19 mouse cellular contexts compared by ENCODE assay signal in genomic region chr10:56587205-56587604, GRCm38 (mm10).
"Had no signal": no experiment of that assay in that cellular context is flagged by ENCODE, and none has a peak within 500 bp of the region (broad histone marks: within the 10 kb centered on the region; RNA-seq: fewer than 3 reads in every experiment).

No protein-coding gene starts in this region.

- ATAC-seq: liver, postnatal 0 days; lung, postnatal 0 days; midbrain, embryonic 15.5 days had no signal

- H3K4me1 ChIP-seq: liver, embryonic 13.5 days; liver, embryonic 15.5 days; lung, embryonic 15.5 days; megakaryocyte, embryonic 14.5 days; midbrain, embryonic 12.5 days; midbrain, embryonic 15.5 days; neural tube, embryonic 12.5 days; stomach, embryonic 15.5 days had no signal

- H3K36me3 ChIP-seq: liver, embryonic 13.5 days; liver, embryonic 15.5 days; lung, embryonic 15.5 days; midbrain, embryonic 12.5 days; midbrain, embryonic 15.5 days; neural tube, embryonic 12.5 days; stomach, embryonic 15.5 days had no signal

- H3K9ac ChIP-seq: liver, embryonic 13.5 days; liver, embryonic 15.5 days; liver, postnatal 0 days; lung, embryonic 15.5 days; midbrain, embryonic 12.5 days; midbrain, embryonic 15.5 days; neural tube, embryonic 12.5 days; stomach, embryonic 15.5 days had no signal

- H3K4me2 ChIP-seq: liver, embryonic 13.5 days; liver, embryonic 15.5 days; lung, embryonic 15.5 days; midbrain, embryonic 12.5 days; midbrain, embryonic 15.5 days; neural tube, embryonic 12.5 days; stomach, embryonic 15.5 days had no signal

- H3K9me3 ChIP-seq: liver, embryonic 13.5 days; liver, embryonic 15.5 days; lung, embryonic 15.5 days; midbrain, embryonic 12.5 days; midbrain, embryonic 15.5 days; neural tube, embryonic 12.5 days; stomach, embryonic 15.5 days had no signal

- H3K4me3 ChIP-seq: liver, embryonic 13.5 days; liver, embryonic 15.5 days; lung, embryonic 15.5 days; megakaryocyte, embryonic 14.5 days; midbrain, embryonic 12.5 days; midbrain, embryonic 15.5 days; neural tube, embryonic 12.5 days; stomach, embryonic 15.5 days had no signal

- DNase-seq: liver, embryonic 13.5 days; liver, postnatal 0 days; lung, adult 2 months; lung, postnatal 14 days; lung, postnatal 36 days; right cerebral cortex, postnatal 14 days; thymus, adult 2 months; thymus, postnatal 25 days; thymus, postnatal 4 days had no signal

- H3K27me3 ChIP-seq: liver, embryonic 13.5 days; liver, embryonic 15.5 days; lung, embryonic 15.5 days; megakaryocyte, embryonic 14.5 days; midbrain, embryonic 12.5 days; midbrain, embryonic 15.5 days; neural tube, embryonic 12.5 days; stomach, embryonic 15.5 days had no signal

- H3K27ac ChIP-seq: liver, embryonic 13.5 days; liver, embryonic 15.5 days; lung, embryonic 15.5 days; macrophage; midbrain, embryonic 12.5 days; midbrain, embryonic 15.5 days; neural tube, embryonic 12.5 days; stomach, embryonic 15.5 days; stomach, postnatal 0 days had no signal
